Mouse (Mus musculus): ENCODE results near the gene Zcchc4. TPM values are rescaled to one million over a fixed set of nuclear protein-coding genes. Genes with fewer than 3 reads are reported as not detected.

Gene Zcchc4
- polyA plus RNA-seq, 1 experiment: 20.2 TPM

DNA sequence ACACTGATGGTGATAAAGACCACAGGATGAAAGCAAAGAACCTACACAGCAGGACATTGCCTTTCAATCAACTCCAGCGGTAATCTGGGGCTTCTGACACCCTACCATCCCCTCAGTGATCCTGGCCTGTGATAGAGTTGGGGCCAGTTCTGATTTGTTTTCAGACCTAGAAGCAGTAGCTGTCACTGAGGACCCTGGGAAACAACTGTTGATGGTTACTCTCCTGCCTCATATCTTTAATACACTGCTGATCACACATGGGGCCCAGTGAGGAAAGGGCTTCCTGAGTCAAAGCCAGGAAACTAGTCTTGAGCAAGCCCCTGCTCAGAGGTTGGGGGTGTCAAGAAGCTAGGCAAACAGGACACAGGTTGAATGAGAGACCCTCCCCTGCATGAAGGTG lies 96.3 kb downstream of the Zcchc4 start:
- Histone ChIP-seq H3K9me3 (replicated peaks; ENCODE audit: control insufficient read depth, insufficient read depth, low read length, poor library complexity, severe bottlenecking) (no peaks in the 10 kb centered on the region), H3K36me3 (ENCODE audit: control insufficient read depth, insufficient read depth, low read length, poor library complexity, severe bottlenecking) (peaks cover 3% of the 10 kb centered on the region; the same call in 1 of the 2 replicates), H3K4me3 (ENCODE audit: low read depth, low read length) (no peak overlapping the region), H3K4me1 (ENCODE audit: control insufficient read depth, insufficient read depth, low read length) (no peaks in the 10 kb centered on the region), H3K9ac (ENCODE audit: low read depth, poor library complexity, severe bottlenecking) (no peak overlapping the region), H3K27me3 (ENCODE audit: control insufficient read depth, insufficient read depth, low read length, poor library complexity, severe bottlenecking) (no peaks in the 10 kb centered on the region), H3K27ac (ENCODE audit: insufficient read depth, low read length) (no peak overlapping the region)
- TF ChIP-seq EP300 (IDR thresholded peaks at IDR 0.05; ENCODE audit: insufficient read depth, low read depth, low read length) (no peak), POLR2A (IDR thresholded peaks at IDR 0.05; ENCODE audit: insufficient read depth, low read length) (no peak), CTCF (IDR thresholded peaks at IDR 0.05; ENCODE audit: low read depth, low read length) (no peak)

DNA sequence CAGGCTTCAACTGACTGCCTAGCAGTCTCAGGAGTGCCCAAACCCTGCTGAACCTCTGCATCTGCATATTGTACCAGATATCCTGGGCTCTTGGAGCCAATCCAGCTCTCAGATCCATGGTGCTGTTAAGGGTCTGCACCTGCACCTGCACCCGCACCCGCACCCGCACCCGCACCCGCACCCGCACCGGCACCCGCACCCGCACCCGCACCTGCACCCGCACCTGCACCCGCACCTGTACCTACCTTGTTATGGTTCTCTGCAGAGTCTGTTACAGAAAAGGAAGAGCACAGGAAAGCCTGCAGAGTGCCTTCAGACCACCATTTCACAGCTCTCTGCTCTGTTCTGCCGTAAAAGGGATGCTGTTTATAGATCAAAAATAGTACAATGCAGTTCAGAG lies 96.8 kb downstream of the Zcchc4 start:
- TF ChIP-seq POLR2A (IDR thresholded peaks at IDR 0.05; ENCODE audit: insufficient read depth, low read length): no peak
- no peak for TF ChIP-seq CTCF (IDR thresholded peaks at IDR 0.05; ENCODE audit: low read depth, low read length)
- no peak for TF ChIP-seq EP300 (IDR thresholded peaks at IDR 0.05; ENCODE audit: insufficient read depth, low read depth, low read length)
- no peaks in the 10 kb centered on the region for H3K4me1 ChIP-seq (ENCODE audit: control insufficient read depth, insufficient read depth, low read length)
- no peak overlapping the region for H3K9ac ChIP-seq (ENCODE audit: low read depth, poor library complexity, severe bottlenecking)
- no peak overlapping the region for H3K27ac ChIP-seq (ENCODE audit: insufficient read depth, low read length)
- H3K9me3 ChIP-seq (replicated peaks; ENCODE audit: control insufficient read depth, insufficient read depth, low read length, poor library complexity, severe bottlenecking): no peaks in the 10 kb centered on the region
- no peaks in the 10 kb centered on the region for H3K36me3 ChIP-seq (ENCODE audit: control insufficient read depth, insufficient read depth, low read length, poor library complexity, severe bottlenecking)
- H3K4me3 ChIP-seq (ENCODE audit: low read depth, low read length): no peak overlapping the region
- H3K27me3 ChIP-seq (ENCODE audit: control insufficient read depth, insufficient read depth, low read length, poor library complexity, severe bottlenecking): no peaks in the 10 kb centered on the region

Other genes with a start within 250 kb of the Zcchc4 start
- 2.1 and 2.6 TPM in 2 replicates for gene Lgi2, start 208.9 kb upstream of the Zcchc4 start, polyA plus RNA-seq (2011; ENCODE audit: insufficient read depth, insufficient read length, low read depth, missing spikeins)
- gene Sepsecs, start 105.7 kb upstream of the Zcchc4 start, polyA plus RNA-seq (2011; ENCODE audit: insufficient read depth, insufficient read length, low read depth, missing spikeins): 10.7 and 12.0 TPM in 2 replicates
- gene Pi4k2b, start 33.8 kb upstream of the Zcchc4 start, polyA plus RNA-seq (2011; ENCODE audit: insufficient read depth, insufficient read length, low read depth, missing spikeins): 41.9 and 44.5 TPM in 2 replicates
- gene Anapc4, start 58.6 kb downstream of the Zcchc4 start, polyA plus RNA-seq (2011; ENCODE audit: insufficient read depth, insufficient read length, low read depth, missing spikeins): 67.2 and 72.1 TPM in 2 replicates

All from ES-Bruce4 (cell line).